Mouse (Mus musculus): ENCODE measurements at regions not wholly inside any gene's neighbourhood (a gene's known extent, or its start where the extent isn't known, plus 50 kb on each side); places are given as distances from the start of the nearest gene placed in this dataset.

GRCm38 (mm10) chr19:26938911-26939310, 53.2 kb downstream of the Gm815 start:
- DNase-seq (ENCODE audit: low spot score in 2 of 2), result no peak

GRCm38 (mm10) chr19:26944006-26944405, 58.3 kb downstream of the Gm815 start:
- DNase-seq (ENCODE audit: low spot score in 2 of 2), result no peak

- no peak for DNase-seq (ENCODE audit: low spot score in 2 of 2)
These were observed 60.9 kb downstream of the Gm815 start for GRCm38 (mm10) chr19:26946562-26946961.

- DNase-seq (ENCODE audit: low spot score in 2 of 2), result no peak
These were observed 62.8 kb downstream of the Gm815 start for GRCm38 (mm10) chr19:26948479-26948878.

GRCm38 (mm10) chr19:26949153-26949552, 63.5 kb downstream of the Gm815 start:
- no peak for DNase-seq (ENCODE audit: low spot score in 2 of 2)

- no peak for DNase-seq (ENCODE audit: low spot score in 2 of 2)
These were observed 67.7 kb downstream of the Gm815 start for GRCm38 (mm10) chr19:26953348-26953747.

GRCm38 (mm10) chr19:26966055-26966760, 80.5 kb downstream of the Gm815 start:
- no peak for DNase-seq (ENCODE audit: low spot score in 2 of 2)

- DNase-seq (ENCODE audit: low spot score in 2 of 2), result no peak
These were observed 87.4 kb downstream of the Gm815 start for GRCm38 (mm10) chr19:26973058-26973457.

GRCm38 (mm10) chr19:26973773-26974548, 88.3 kb downstream of the Gm815 start:
- no peak for DNase-seq (ENCODE audit: low spot score in 2 of 2)

- no peak for DNase-seq (ENCODE audit: low spot score in 2 of 2)
These were observed 89.0 kb downstream of the Gm815 start for GRCm38 (mm10) chr19:26974576-26975204.

GRCm38 (mm10) chr19:26976604-26977322, 91.1 kb downstream of the Gm815 start:
- no peak for DNase-seq (ENCODE audit: low spot score in 2 of 2)

- DNase-seq (ENCODE audit: low spot score in 2 of 2), result no peak
These were observed 92.4 kb downstream of the Gm815 start for GRCm38 (mm10) chr19:26977887-26978639.

- no peak for DNase-seq (ENCODE audit: low spot score in 2 of 2)
These were observed 92.9 kb downstream of the Gm815 start for GRCm38 (mm10) chr19:26978640-26979007.

- DNase-seq (ENCODE audit: low spot score in 2 of 2), result no peak
These were observed 93.6 kb downstream of the Gm815 start for GRCm38 (mm10) chr19:26979322-26979721.

- no peak for DNase-seq (ENCODE audit: low spot score in 2 of 2)
These were observed 101.0 kb downstream of the Gm815 start for GRCm38 (mm10) chr19:26986672-26987071.

GRCm38 (mm10) chr19:26987197-26987596, 101.5 kb downstream of the Gm815 start:
- DNase-seq (ENCODE audit: low spot score in 2 of 2), result no peak

GRCm38 (mm10) chr19:26987909-26988456, 102.3 kb downstream of the Gm815 start:
- no peak for DNase-seq (ENCODE audit: low spot score in 2 of 2)

GRCm38 (mm10) chr19:26994586-26995352, 109.1 kb downstream of the Gm815 start:
- DNase-seq (ENCODE audit: low spot score in 2 of 2), result no peak

- DNase-seq (ENCODE audit: low spot score in 2 of 2), result no peak
These were observed 113.9 kb downstream of the Gm815 start for GRCm38 (mm10) chr19:26999596-26999995.

GRCm38 (mm10) chr19:27021930-27022329, 136.2 kb downstream of the Gm815 start:
- no peak for DNase-seq (ENCODE audit: low spot score in 2 of 2)
